Mouse (Mus musculus) frontal cortex, postnatal 14 days (tissue): Measurements from ENCODE around the gene Pfkp.

Source experiments
- DNase-seq, 2 experiments: peaks; one replicate each; pipeline ENCODE4 v3.0.0; 2022; ENCODE audit warnings: low spot score in 2 of 2

Pfkp gene

DNA sequence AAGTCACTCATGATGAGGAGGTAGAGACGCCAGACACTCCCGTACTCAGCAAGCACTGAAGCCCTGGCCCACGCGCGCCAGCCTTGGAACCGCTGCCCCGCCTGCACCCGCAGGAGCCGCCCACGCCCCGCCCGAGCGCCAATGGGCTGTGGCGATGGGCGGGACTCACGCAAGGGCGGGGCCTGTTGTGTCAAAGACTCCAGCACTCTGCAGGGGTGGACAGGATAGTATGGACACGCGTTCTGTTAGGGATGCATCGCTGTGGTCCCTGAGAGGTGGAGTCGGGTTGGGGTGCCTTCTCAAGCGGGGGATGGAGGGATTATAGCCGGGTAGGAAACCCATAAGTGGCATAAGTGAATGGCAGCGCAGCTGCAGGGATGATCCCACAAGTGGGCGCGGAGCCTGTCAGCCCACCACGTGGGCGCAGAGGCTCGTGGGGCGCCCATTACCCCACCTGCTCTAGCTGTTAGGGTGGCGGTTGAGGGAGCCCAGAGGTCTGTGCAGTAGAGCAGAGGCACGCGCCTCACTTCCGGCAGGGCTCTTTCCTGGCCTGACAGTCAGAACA lies at the start of gene Pfkp:
Gene Pfkp, minus strand, starts transcription at position 109 of the 565 bp plus-strand sequence.
- DNase-seq = peak; percentile 88 to 91

- no peak for DNase-seq
These were observed 42.0 kb upstream of the Pfkp start for GRCm38 (mm10) chr13:6690607-6691006.

DNA sequence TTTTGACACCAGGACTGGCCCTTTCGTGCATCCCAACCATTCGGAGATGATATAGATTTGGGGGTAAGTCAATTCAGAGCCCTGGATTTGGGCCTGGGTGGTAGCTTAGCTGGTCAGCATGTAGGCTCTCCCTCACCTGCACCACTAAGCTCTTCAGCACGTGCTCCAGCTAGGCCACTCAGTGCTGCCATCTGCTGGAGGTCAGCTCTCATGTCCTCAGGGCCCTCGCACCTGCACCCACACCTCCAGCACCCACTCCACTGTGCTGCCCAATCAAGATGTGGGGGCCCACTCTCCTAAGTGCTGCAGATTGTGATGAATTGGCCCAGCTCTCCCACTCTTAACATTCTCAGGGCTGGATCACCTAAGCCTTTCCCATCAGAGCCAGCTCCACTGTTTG lies 41.4 kb upstream of the Pfkp start:
- DNase-seq = no peak

- DNase-seq = peak in 1 of 2 experiments; percentile 38
These were observed 40.3 kb upstream of the Pfkp start for GRCm38 (mm10) chr13:6688790-6689433.

- no peak for DNase-seq
These were observed 18.3 kb upstream of the Pfkp start for GRCm38 (mm10) chr13:6666887-6667286.

DNA sequence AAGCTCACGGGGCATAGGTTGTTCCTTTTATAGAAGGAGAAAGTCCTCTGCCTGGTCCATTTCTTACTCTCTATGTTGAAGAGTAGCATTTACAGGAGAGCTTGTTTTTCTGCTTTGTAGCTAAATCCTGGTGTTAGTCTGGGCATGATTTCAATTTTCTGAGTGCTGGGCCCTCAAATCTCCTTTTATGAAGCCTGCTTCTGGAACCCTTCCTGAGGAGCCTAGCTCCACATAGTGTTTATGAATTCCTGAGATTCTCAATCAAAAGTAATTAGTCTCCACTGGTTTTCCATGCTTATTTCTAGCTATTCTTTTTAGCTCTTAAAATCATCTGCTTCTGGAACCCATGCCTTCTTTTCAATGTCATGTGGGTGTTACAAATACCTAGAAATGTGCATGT lies 16.9 kb upstream of the Pfkp start:
- no peak for DNase-seq

DNA sequence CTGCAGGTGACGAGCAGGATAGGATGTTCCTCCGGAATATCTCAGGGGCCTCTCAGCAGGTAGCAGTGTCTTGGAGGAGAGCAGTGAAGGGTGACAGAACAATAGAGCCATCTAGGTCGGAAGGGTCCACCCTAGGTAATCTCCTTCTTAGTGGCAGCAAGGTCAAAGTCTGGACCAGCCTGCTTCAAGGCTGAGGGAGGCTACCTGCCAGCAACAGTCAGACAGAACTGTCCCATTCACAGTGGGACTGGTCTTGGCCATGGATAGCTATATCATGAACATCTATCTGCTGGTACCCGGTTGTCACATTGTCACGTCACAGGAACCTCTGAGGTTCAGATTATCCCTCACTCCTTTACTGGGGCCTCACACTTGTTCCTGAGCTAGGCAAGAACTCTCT lies 15.6 kb upstream of the Pfkp start:
- no peak for DNase-seq

DNA sequence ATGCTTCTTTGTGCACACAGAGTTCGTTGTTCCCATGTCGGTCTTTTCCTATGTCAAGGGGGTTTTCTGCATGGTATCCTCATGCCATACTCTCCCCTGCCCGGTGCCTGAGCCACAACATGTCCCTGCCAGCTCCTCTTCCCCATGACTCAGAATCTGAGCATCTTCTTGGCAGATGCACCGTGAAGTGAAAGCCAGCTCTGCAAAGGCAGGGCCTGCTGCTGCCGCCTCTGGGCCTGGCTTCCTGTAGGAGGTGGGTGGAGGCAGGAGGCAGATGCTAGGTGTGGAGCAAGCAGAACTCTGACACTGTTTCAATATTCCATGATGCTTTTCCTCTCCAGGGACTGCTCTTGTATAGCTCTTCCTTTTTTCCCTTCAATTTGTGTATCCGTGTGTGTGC lies 10.7 kb upstream of the Pfkp start:
- DNase-seq = peak; percentile 45 to 61

- DNase-seq = no peak
These were observed 8.7 kb upstream of the Pfkp start for GRCm38 (mm10) chr13:6657300-6657699.

DNA sequence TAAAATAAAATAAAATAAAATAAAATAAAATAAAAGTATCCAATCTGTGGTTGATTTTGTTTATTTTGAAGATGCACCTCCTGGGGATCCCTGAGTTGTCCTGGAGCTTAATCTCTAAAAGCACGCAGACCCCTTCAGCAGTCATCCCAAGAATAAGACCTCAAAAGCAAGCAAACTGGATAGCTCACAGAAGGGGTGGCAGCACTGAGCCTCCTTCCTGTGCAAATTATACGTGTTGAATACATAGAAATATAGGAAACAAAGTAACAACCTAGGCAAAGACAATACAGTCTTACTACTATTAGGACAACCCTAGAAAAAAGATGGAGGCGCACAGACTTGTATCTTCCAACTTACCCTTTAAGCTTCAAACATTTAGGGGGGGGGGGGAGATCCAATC lies 965 bp upstream of the Pfkp start:
- DNase-seq = no peak

- peak in 1 of 2 experiments; percentile 27 for DNase-seq
These were observed 447 bp downstream of the Pfkp start for GRCm38 (mm10) chr13:6647992-6648668.

- DNase-seq = peak in 1 of 2 experiments; percentile 42
These were observed 1.2 kb downstream of the Pfkp start for GRCm38 (mm10) chr13:6647067-6647991.

GRCm38 (mm10) chr13:6646674-6647066 lies 1.9 kb downstream of the Pfkp start:
- no peak for DNase-seq

DNA sequence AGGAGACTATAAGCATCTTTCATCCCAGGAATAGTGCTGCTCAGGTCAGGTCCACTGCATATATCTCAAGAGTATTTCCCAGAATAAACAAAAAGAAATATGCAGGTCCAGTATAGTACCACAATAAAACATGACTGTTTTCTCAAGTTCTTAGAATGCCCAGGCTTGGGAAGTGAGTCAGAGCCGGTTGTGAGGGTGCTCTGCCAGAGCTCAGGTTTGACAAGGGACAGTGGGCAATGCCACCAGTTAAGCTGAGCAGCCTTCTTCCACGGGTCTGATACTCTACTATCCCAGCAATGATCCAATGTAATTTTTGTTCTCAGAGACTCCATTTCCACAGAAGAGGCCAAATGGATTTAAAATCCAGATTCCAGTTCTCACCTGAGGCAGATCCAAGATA lies 2.3 kb downstream of the Pfkp start:
- DNase-seq = no peak

- no peak for DNase-seq
These were observed 4.6 kb downstream of the Pfkp start for GRCm38 (mm10) chr13:6643968-6644367.

- no peak for DNase-seq
These were observed 5.6 kb downstream of the Pfkp start for GRCm38 (mm10) chr13:6643026-6643425.

DNA sequence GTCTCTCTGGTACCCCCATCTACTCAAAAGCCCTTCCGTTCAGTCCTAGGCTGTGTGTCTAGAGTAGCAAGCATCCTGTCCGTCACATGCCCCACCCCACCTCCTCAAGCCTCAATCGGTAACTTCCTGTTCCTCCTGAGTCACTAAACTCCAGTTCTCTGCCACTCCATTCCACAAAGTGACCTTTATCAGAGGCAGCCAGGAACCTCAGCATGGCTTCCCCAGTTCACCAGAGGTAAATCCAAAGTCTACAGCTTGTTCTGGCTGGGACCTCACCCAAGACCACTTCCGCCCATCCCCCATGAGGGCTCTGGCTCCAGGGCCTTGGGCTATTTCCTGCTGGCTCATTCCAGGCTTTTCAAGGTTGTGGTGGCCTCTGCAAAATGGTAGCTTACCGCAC lies 6.1 kb downstream of the Pfkp start:
- no peak for DNase-seq

DNA sequence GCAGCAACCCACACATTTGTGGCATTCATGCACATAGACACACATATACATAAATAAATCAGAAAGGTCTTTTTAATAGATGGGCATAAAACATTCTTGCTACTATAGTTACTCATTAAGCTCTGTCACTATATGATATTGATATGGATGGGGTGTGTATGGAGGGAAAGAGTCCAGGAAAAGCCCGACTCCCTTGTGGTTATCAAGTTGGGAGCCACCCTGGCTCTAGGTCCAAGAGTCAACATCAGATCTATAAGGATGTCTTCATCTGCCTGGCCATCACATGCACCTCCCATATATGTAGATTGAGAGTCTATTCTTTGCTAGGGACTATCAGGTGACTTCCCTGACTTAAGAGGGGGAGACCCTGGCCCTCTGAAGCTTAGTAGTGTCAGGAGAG lies 7.1 kb downstream of the Pfkp start:
- no peak for DNase-seq

GRCm38 (mm10) chr13:6639507-6640030 lies 9.0 kb downstream of the Pfkp start:
- no peak for DNase-seq

GRCm38 (mm10) chr13:6638976-6639375 lies 9.6 kb downstream of the Pfkp start:
- no peak for DNase-seq

GRCm38 (mm10) chr13:6638425-6638824 lies 10.2 kb downstream of the Pfkp start:
- DNase-seq = no peak

DNA sequence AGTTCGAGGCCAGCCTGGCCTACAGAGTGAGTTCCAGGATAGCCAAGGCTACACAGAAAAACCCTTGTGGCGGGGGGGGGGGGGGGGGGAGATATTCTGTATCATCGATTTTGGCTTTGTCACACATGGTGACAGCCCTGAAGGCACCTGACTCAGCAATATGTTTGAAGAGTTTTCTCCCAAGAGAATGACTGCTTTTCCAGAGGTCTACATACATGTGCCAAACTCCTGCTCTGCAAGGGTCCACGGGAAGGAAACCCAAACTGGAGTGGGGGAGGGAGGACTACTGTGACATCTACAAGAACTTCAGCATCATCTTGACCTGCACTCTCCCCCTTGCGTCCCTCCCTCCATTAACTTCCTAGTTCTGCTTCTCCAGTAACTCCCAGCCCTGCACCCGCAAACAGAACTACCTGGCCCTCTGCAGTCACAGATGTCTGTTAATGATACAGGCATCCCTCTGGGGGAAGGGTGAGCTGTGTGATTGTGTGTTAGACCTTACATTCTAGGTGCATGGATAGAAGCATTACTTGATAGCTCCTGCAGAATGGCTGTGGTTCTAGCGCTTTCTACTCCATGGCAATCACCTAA lies 10.9 kb downstream of the Pfkp start:
- no peak for DNase-seq
